Mouse (Mus musculus) CH12.LX (cell line): ENCODE measurements around the gene Atp2b4. TPM values are rescaled to one million over a fixed set of nuclear protein-coding genes. Genes with fewer than 3 reads are reported as not detected.
A peak's percentile ranks its signal among the peaks of the same experiment; 100 is the strongest.

Experiments
- DNase-seq: peaks from one replicate; pipeline ENCODE4 v3.0.0-alpha.2; 2013; ENCODE audit errors: extremely low read depth
- H3K27ac ChIP-seq: 2 replicates; pipeline ENCODE4 v1.5.1; 2012; ENCODE audit warnings: low read depth, mild to moderate bottlenecking, control low read depth, moderate library complexity; ENCODE audit not compliant: insufficient read depth
- H3K27me3 ChIP-seq: replicated peaks from 2 replicates; pipeline ENCODE3; 2012; ENCODE audit warnings: inconsistent platforms
- H3K36me3 ChIP-seq, 2 experiments: replicated peaks in 1 of 2; 2 replicates each; pipeline versions ENCODE3 to v1.6.1; 2012; ENCODE audit warnings: inconsistent platforms in 1 of 2, low read length in 1 of 2, mild to moderate bottlenecking in 1 of 2, mixed read lengths in 1 of 2, moderate library complexity in 1 of 2; ENCODE audit not compliant: control insufficient read depth in 1 of 2, insufficient read depth in 1 of 2
- H3K4me1 ChIP-seq, 2 experiments: 2 replicates each; pipeline ENCODE4 v1.6.1; 2012; ENCODE audit warnings: inconsistent platforms in 1 of 2, moderate library complexity in 1 of 2; ENCODE audit not compliant: insufficient read depth in 2 of 2, control insufficient read depth in 1 of 2
- H3K4me2 ChIP-seq: 2 replicates; pipeline ENCODE4 v1.6.1; 2012; ENCODE audit warnings: low read depth, mild to moderate bottlenecking, control low read depth; ENCODE audit not compliant: poor library complexity, insufficient read depth, severe bottlenecking
- H3K4me3 ChIP-seq, 3 experiments: fragments of 150-350 bp in 1 of 3; sonication (generic) in 1 of 3; replicated peaks in 1 of 3; 2 replicates each; pipeline versions ENCODE3 to v1.5.1; 2011 to 2012; ENCODE audit warnings: low read depth in 2 of 3, low read length in 2 of 3, mild to moderate bottlenecking in 2 of 3, moderate library complexity in 2 of 3, control low read depth in 1 of 3, improper control_type of control experiment in 1 of 3, inconsistent platforms in 1 of 3, mixed read lengths in 1 of 3; ENCODE audit not compliant: poor library complexity in 1 of 3
- H3K79me2 ChIP-seq: replicated peaks from 2 replicates; pipeline ENCODE4 v1.6.1; 2012; ENCODE audit warnings: mild to moderate bottlenecking, moderate library complexity; ENCODE audit not compliant: control insufficient read depth, poor library complexity, insufficient read depth, severe bottlenecking; ENCODE audit errors: extremely low read depth
- H3K9ac ChIP-seq: 2 replicates; pipeline ENCODE4 v1.6.1; 2012; ENCODE audit warnings: low read depth, mild to moderate bottlenecking, control low read depth, moderate library complexity; ENCODE audit not compliant: insufficient read depth
- H3K9me3 ChIP-seq: replicated peaks from 2 replicates; pipeline ENCODE3; 2012; ENCODE audit warnings: low read length, inconsistent platforms, mixed read lengths
- BHLHE40 ChIP-seq: IDR thresholded peaks from 2 replicates; pipeline ENCODE4 v1.6.1; 2011; ENCODE audit warnings: mild to moderate bottlenecking, low read depth, low read length, improper control_type of control experiment
- CHD1 ChIP-seq: IDR thresholded peaks from 2 replicates; pipeline ENCODE4 v1.6.1; 2012; ENCODE audit warnings: low read depth, low read length, improper control_type of control experiment, inconsistent platforms
- CTCF ChIP-seq, 2 experiments: IDR thresholded peaks in 1 of 2; conservative IDR thresholded peaks in 1 of 2; 2 replicates each; pipeline ENCODE4 v1.5.1; 2011 to 2012; ENCODE audit warnings: low read depth in 2 of 2, low read length in 2 of 2, improper control_type of control experiment in 1 of 2, inconsistent platforms in 1 of 2, mild to moderate bottlenecking in 1 of 2, moderate library complexity in 1 of 2
- E2F4 ChIP-seq: IDR thresholded peaks from 2 replicates; pipeline ENCODE4 v1.6.1; 2011; ENCODE audit warnings: low read depth, low read length, improper control_type of control experiment; ENCODE audit not compliant: insufficient replicate concordance
- ELF1 ChIP-seq: IDR thresholded peaks from 2 replicates; pipeline ENCODE4 v1.6.1; 2014; ENCODE audit warnings: low read depth, mild to moderate bottlenecking, inconsistent platforms, low read length, improper control_type of control experiment
- EP300 ChIP-seq: IDR thresholded peaks from 2 replicates; pipeline ENCODE4 v1.6.1; 2011; ENCODE audit warnings: low read length, improper control_type of control experiment
- GABPA ChIP-seq: IDR thresholded peaks from 2 replicates; pipeline ENCODE4 v1.6.1; 2012; ENCODE audit warnings: low read depth, low read length, improper control_type of control experiment, inconsistent platforms; ENCODE audit not compliant: insufficient replicate concordance
- HCFC1 ChIP-seq: IDR thresholded peaks from 2 replicates; pipeline ENCODE4 v1.6.1; 2012; ENCODE audit warnings: low read depth, mild to moderate bottlenecking, inconsistent platforms, low read length, improper control_type of control experiment
- IRF4 ChIP-seq: IDR thresholded peaks from 2 replicates; pipeline ENCODE4 v1.6.1; 2014; ENCODE audit warnings: low read depth, mild to moderate bottlenecking, inconsistent platforms, low read length, improper control_type of control experiment
- JUN ChIP-seq: IDR thresholded peaks from 2 replicates; pipeline ENCODE4 v1.6.1; 2011; ENCODE audit warnings: low read depth, mild to moderate bottlenecking, low read length, improper control_type of control experiment, moderate library complexity; ENCODE audit not compliant: insufficient read depth
- JUND ChIP-seq: conservative IDR thresholded peaks from 2 replicates; pipeline ENCODE4 v1.6.1; 2011; ENCODE audit warnings: low read depth, low read length, improper control_type of control experiment
- MAFK ChIP-seq: IDR thresholded peaks from 2 replicates; pipeline ENCODE4 v1.6.1; 2011; ENCODE audit warnings: low read length, improper control_type of control experiment; ENCODE audit not compliant: insufficient replicate concordance
- MAZ ChIP-seq: IDR thresholded peaks from 2 replicates; pipeline ENCODE4 v1.6.1; 2012; ENCODE audit warnings: low read depth, mild to moderate bottlenecking, inconsistent platforms, low read length, improper control_type of control experiment, moderate library complexity
- MEF2A ChIP-seq: IDR thresholded peaks from 2 replicates; pipeline ENCODE4 v1.6.1; 2014; ENCODE audit warnings: low read depth, mild to moderate bottlenecking, inconsistent platforms, low read length, improper control_type of control experiment, borderline replicate concordance
- MXI1 ChIP-seq: IDR thresholded peaks from 2 replicates; pipeline ENCODE4 v1.6.1; 2011; ENCODE audit warnings: mild to moderate bottlenecking, low read depth, low read length, improper control_type of control experiment
- MYC ChIP-seq: IDR thresholded peaks from 2 replicates; pipeline ENCODE4 v1.6.1; 2011; ENCODE audit warnings: low read depth, mild to moderate bottlenecking, improper control_type of control experiment, low read length
- NRF1 ChIP-seq: IDR thresholded peaks from 2 replicates; pipeline ENCODE4 v1.6.1; 2014; ENCODE audit warnings: low read depth, mild to moderate bottlenecking, inconsistent platforms, low read length, improper control_type of control experiment, moderate library complexity
- PAX5 ChIP-seq: IDR thresholded peaks from 2 replicates; pipeline ENCODE4 v1.6.1; 2012; ENCODE audit warnings: low read length, inconsistent platforms, mixed read lengths
- POLR2AphosphoS2 ChIP-seq: IDR thresholded peaks from 2 replicates; pipeline ENCODE4 v1.6.1; 2011; ENCODE audit warnings: low read depth, low read length, improper control_type of control experiment
- RAD21 ChIP-seq: IDR thresholded peaks from 2 replicates; pipeline ENCODE4 v1.6.1; 2011; ENCODE audit warnings: low read depth, mild to moderate bottlenecking, low read length, improper control_type of control experiment, moderate library complexity
- RCOR1 ChIP-seq: conservative IDR thresholded peaks from 2 replicates; pipeline ENCODE4 v1.6.1; 2012; ENCODE audit warnings: low read depth, mild to moderate bottlenecking, inconsistent platforms, low read length, improper control_type of control experiment
- SIN3A ChIP-seq: IDR thresholded peaks from 2 replicates; pipeline ENCODE4 v1.6.1; 2012; ENCODE audit warnings: low read length, improper control_type of control experiment, inconsistent platforms
- TCF12 ChIP-seq: IDR thresholded peaks from 2 replicates; pipeline ENCODE4 v1.6.1; 2014; ENCODE audit warnings: low read depth, mild to moderate bottlenecking, inconsistent platforms, low read length, improper control_type of control experiment
- ZMIZ1 ChIP-seq: IDR thresholded peaks from 2 replicates; pipeline ENCODE4 v1.6.1; 2012; ENCODE audit warnings: low read depth, mild to moderate bottlenecking, inconsistent platforms, low read length, improper control_type of control experiment
- ZNF384 ChIP-seq: IDR thresholded peaks from 2 replicates; pipeline ENCODE4 v1.6.1; 2012; ENCODE audit warnings: low read depth, low read length, improper control_type of control experiment, inconsistent platforms
- dilution Hi-C: fragments of 300-500 bp; cut with MboI; formaldehyde crosslinking; loops from 2 replicates; pipeline ENCODE4 v1.14.3; 2020; ENCODE audit warnings: low sequenced_read_pairs; ENCODE audit not compliant: extremely low pct_unique_long_range_greater_than_20kb, extremely low pct_ligation_motif_present
- in situ Hi-C: fragments of 300-500 bp; cut with MboI; formaldehyde crosslinking; loops from 3 replicates; pipeline ENCODE4 v1.14.3; 2019; ENCODE audit warnings: low sequenced_read_pairs, low pct_ligation_motif_present, low pct_unique_long_range_greater_than_20kb, mixed read lengths
- polyA plus RNA-seq: library from polyadenylated mRNA; unstranded; fragments of >175 nt; gene quantifications from 2 replicates; pipeline ENCODE4 v1.2.1, GENCODE M21; 2012; ENCODE audit warnings: low read depth; ENCODE audit not compliant: insufficient read length
- total RNA-seq, 2 experiments: library from RNA; depleted of rRNA; stranded (reverse); fragments of 300-350 nt in 1 of 2; fragments of >200 nt in 1 of 2; gene quantifications; 2 replicates each; pipeline ENCODE4 v1.2.3; 2012 to 2014

Atp2b4 gene
- total and polyA plus RNA-seq, 3 experiments, result 6.9 to 18.4 (median 17.5) TPM

DNA sequence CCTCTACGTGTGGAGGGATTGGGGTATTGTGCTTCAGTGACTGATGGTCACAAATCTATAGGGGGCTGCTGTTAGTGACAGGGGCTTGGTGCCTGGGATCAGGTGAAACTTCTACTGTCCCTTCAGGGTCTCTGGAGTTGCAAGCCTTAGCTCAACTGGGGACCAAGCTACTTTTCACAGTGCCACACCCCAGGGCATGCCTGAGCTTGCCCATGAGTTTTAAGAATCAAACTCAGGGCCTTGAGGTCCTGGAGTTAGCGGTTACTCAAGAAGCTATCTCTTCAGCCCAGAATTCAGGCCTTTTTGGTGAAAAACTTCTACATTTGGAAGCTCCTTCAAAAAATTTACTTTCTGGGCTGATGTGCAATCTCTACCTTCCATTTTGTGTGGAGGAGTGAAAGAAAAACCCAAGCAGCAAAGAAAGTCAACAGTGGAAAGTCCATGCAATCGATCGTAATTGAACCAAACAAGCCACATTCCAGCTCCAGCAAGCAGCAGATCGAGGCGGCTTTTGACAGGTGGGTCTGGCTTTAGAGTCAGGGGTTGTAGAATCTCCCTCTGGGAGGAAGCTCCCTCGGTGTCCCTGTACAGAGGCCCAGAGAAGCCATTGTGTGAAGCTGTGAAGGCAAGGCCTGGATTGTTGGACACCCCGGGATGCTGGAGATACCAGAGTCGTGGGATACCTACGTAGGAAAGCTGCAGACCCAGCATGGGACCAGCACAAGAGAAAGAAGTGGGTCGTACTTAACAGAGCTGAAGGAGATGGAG lies 136.5 kb downstream of the Atp2b4 start (continued):
- TF ChIP-seq E2F4, result 0 out of 2 replicates have a peak, but pooled peaks have one; percentile 41
- TF ChIP-seq RCOR1, result no peak
- TF ChIP-seq TCF12, result peak; percentile 61; the same call in 1 of the 2 replicates
- no peak for TF ChIP-seq RAD21
- TF ChIP-seq CHD1, result peak; percentile 98
- 0 out of 2 replicates have a peak, but pooled peaks have one; percentile 36 for TF ChIP-seq MAZ
- peak; percentile 18; the same call in 1 of the 2 replicates for TF ChIP-seq BHLHE40
- TF ChIP-seq MEF2A, result peak; percentile 36; the same call in 1 of the 2 replicates
- TF ChIP-seq ZMIZ1, result no peak
- TF ChIP-seq HCFC1, result peak; percentile 47
- TF ChIP-seq MYC, result no peak; the same call in 1 of the 2 replicates

DNA sequence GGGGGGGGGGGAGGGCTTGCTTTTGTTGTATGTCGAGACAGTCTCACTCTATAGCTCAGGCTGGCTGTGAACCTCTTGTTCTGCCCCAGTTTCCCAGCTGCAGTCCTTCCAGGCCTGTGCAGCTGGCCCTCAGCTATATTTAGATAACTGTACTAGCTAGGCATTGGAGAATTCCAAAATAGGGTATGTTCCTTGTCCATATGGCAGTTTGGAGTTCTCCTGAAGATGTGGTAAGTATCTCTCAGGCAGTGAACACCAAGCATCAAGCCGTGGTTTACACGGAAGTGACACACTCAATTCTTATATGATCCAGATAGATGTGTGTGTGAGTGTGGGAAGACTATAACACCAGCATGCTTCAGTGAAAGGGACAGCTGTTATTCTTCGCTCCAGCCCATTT lies 137.4 kb downstream of the Atp2b4 start:
- H3K4me3 ChIP-seq, result no peak overlapping the region
- peaks cover 15 to 31% of the 10 kb centered on the region in 2 experiments for H3K4me1 ChIP-seq
- peak overlapping the region; percentile 99 for H3K9ac ChIP-seq
- no peak overlapping the region for H3K4me2 ChIP-seq
- peaks cover 50% of the 10 kb centered on the region for H3K79me2 ChIP-seq
- peak overlapping the region; percentile 92 for H3K27ac ChIP-seq
- H3K9me3 ChIP-seq, result no peaks in the 10 kb centered on the region
- TF ChIP-seq SIN3A (no peak), ZNF384 (no peak), POLR2AphosphoS2 (no peak), PAX5 (no peak), MEF2A (no peak), MAZ (no peak), CTCF (conservative IDR thresholded peaks at IDR 0.05 in 1 of 2, IDR thresholded peaks at IDR 0.05 in 1 of 2; ENCODE audit: low read depth in 2 of 2, low read length in 2 of 2) (no peak), E2F4 (no peak), ELF1 (no peak), GABPA (no peak), MXI1 (no peak), EP300 (no peak), JUND (no peak), ZMIZ1 (no peak), NRF1 (no peak), IRF4 (no peak), JUN (no peak), MAFK (no peak)
- dilution Hi-C loops, result no loop called here
- no peak for DNase-seq
- in situ Hi-C loops, result no loop called here
- H3K36me3 ChIP-seq, result peaks cover 9 to 15% of the 10 kb centered on the region in 2 experiments
- no peaks in the 10 kb centered on the region for H3K27me3 ChIP-seq
